Mouse (Mus musculus): ENCODE results near the gene Brd3. TPM values are rescaled to one million over a fixed set of nuclear protein-coding genes. Genes with fewer than 3 reads are reported as not detected.
A peak's percentile ranks its signal among the peaks of the same experiment; 100 is the strongest.

The Brd3 gene
- polyA plus RNA-seq, 1 experiment from 2014 or later = 98.6 TPM

- no peaks in the 10 kb centered on the region for H3K36me3 ChIP-seq
- peak overlapping the region; percentile 63 for H3K9ac ChIP-seq (replicated peaks)
- WGBS = 27% methylated on average over 11 of the region's 11 CpGs
- peak overlapping the region; percentile 95 for H3K27ac ChIP-seq (replicated peaks)
- ATAC-seq (ENCODE audit: low FRiP score) = no peak
- H3K27me3 ChIP-seq (replicated peaks) = no peaks in the 10 kb centered on the region
- H3K4me1 ChIP-seq = peaks cover 42% of the 10 kb centered on the region
- H3K9me3 ChIP-seq (replicated peaks) = no peaks in the 10 kb centered on the region
- H3K4me2 ChIP-seq = peak overlapping the region; percentile 95
- peak overlapping the region; percentile 99 for H3K4me3 ChIP-seq (replicated peaks)
These were observed 30.9 kb downstream of the Brd3 start for GRCm38 (mm10) chr2:27476303-27477192.

DNA sequence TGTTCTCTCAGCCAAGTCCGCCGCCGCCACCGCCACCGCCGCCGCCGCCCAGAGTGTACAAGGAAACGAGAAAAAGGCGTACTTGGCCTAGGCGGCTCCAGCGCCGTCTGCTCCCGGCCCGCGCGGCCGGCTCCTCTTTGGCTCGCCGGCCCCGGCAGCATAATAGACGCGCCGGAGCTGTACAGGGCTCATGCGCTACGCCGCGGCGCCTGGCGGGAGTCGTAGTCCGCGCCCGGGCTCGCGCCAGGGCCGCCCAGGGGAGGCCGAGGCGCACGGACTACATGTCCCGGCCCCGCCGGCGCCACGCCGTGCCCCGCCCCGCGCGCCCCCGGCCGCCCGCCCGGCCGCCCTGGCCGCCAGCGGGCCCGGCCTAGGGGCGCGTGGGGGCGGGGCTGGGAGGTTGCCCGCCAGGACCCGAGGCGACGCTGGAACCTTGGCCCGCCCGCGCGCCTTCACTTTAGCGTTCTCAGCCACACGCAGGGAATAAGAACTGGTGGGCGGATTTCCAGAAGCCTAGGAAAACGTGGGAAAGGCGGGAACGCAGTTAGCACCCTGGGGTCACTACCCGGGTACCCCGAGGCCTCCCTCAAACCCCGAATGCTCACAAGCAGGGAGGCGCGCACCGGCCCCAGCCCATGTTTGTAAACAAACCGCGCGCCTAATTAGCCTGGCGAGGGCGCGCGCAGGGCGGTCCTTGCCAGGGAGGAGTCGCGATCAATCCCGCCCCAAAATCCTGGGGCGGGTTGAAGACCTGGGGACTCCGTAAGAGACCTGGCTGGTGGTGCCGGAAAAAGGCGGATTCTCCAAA, 31.8 kb downstream of the Brd3 start:
- Histone ChIP-seq H3K4me1 (peaks cover 50% of the 10 kb centered on the region), H3K36me3 (no peaks in the 10 kb centered on the region), H3K4me2 (peak overlapping the region; percentile 95), H3K27ac (replicated peaks) (peak overlapping the region; percentile 95), H3K27me3 (replicated peaks) (no peaks in the 10 kb centered on the region), H3K9me3 (replicated peaks) (no peaks in the 10 kb centered on the region), H3K9ac (replicated peaks) (peak overlapping the region; percentile 96), H3K4me3 (replicated peaks) (peak overlapping the region; percentile 99)
- under 1% methylated on average over 61 of the region's 96 CpGs for WGBS
- peak; percentile 99 for ATAC-seq (ENCODE audit: low FRiP score)

DNA sequence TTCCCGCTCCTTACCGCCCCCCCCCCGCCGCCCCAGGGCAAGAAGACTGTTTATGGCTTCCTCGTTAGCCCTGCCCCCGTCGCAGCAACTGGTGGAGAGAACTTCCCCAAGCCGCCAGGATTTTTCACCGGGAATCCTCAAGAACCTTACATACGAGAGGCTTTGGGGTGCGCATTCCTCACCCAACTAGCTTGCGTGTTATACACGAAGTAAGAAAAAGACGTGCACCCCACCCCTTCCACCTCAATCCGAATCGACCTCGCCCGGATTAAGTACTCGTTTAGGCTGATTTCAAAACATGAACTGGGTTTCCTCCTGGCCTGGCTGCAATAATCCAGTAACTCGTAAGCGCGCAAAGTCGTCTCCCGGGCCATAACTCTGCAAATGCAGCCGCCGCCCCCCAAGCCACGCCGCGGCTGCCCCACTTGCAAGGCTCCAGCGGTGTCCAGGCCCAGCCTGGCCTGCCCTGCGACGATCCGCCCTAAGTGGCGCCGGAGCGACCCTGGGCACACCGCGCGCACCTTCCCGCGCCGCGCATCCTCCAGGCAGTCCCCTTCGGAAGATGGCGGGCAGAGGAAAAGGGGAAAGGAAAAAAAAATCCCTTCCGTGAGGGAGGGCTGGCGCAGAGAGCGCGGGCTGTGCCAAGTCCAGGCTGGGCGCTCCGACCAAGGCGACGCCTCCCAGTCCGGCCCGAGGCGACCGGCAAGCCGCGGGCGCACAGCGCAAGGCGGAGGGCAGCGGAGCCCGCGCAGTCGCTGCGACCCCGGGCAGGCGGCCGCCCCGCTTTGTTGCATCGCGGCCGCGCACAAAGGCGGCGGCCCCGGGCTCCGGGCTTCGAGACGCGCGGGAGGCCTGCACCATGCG, 32.6 kb downstream of the Brd3 start:
- Histone ChIP-seq H3K36me3 (no peaks in the 10 kb centered on the region), H3K4me3 (replicated peaks) (peak overlapping the region; percentile 99), H3K4me2 (peak overlapping the region; percentile 95), H3K27me3 (replicated peaks) (no peaks in the 10 kb centered on the region), H3K27ac (replicated peaks) (peak overlapping the region; percentile 95), H3K9ac (replicated peaks) (peak overlapping the region; percentile 96), H3K4me1 (peaks cover 58% of the 10 kb centered on the region), H3K9me3 (replicated peaks) (no peaks in the 10 kb centered on the region)
- under 1% methylated on average over 82 of the region's 84 CpGs for WGBS
- peak; percentile 51 for ATAC-seq (ENCODE audit: low FRiP score)

DNA sequence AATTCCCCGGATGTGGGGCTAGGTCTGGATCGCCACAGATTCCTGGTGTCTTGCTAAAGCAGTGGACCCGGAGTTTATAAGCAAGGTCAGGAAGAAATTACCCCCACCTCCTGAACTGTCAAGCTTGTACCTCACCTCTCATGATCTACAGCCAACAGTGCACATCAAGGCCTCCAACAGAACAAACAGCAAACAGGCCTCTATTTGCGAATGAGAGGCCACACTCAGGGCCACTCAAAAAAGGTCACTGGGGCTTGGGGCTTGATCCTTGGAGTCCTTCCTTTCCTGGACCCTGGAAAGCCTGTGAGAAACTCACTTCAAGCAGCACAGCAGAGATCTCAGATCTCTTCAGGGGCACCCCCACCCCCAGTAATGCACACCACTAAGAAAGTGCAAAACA, 33.6 kb downstream of the Brd3 start:
- peak overlapping the region; percentile 99 for H3K4me3 ChIP-seq (replicated peaks)
- WGBS = 15% methylated on average over 4 of the region's 4 CpGs
- no peak overlapping the region for H3K27ac ChIP-seq (replicated peaks)
- H3K9ac ChIP-seq (replicated peaks) = peak overlapping the region; percentile 96
- H3K27me3 ChIP-seq (replicated peaks) = no peaks in the 10 kb centered on the region
- H3K36me3 ChIP-seq = no peaks in the 10 kb centered on the region
- H3K4me1 ChIP-seq = peaks cover 67% of the 10 kb centered on the region
- peak overlapping the region; percentile 95 for H3K4me2 ChIP-seq
- no peak for ATAC-seq (ENCODE audit: low FRiP score)
- no peaks in the 10 kb centered on the region for H3K9me3 ChIP-seq (replicated peaks)

GRCm38 (mm10) chr2:27473061-27473765, 34.2 kb downstream of the Brd3 start:
- Histone ChIP-seq H3K9me3 (replicated peaks) (no peaks in the 10 kb centered on the region), H3K27ac (replicated peaks) (no peak overlapping the region), H3K27me3 (replicated peaks) (no peaks in the 10 kb centered on the region), H3K36me3 (no peaks in the 10 kb centered on the region), H3K4me3 (replicated peaks) (peak overlapping the region; percentile 99), H3K4me1 (peaks cover 73% of the 10 kb centered on the region), H3K4me2 (peak overlapping the region; percentile 95), H3K9ac (replicated peaks) (peak overlapping the region; percentile 96)
- no peak for ATAC-seq (ENCODE audit: low FRiP score)
- 71% methylated on average over 7 of the region's 7 CpGs for WGBS

DNA sequence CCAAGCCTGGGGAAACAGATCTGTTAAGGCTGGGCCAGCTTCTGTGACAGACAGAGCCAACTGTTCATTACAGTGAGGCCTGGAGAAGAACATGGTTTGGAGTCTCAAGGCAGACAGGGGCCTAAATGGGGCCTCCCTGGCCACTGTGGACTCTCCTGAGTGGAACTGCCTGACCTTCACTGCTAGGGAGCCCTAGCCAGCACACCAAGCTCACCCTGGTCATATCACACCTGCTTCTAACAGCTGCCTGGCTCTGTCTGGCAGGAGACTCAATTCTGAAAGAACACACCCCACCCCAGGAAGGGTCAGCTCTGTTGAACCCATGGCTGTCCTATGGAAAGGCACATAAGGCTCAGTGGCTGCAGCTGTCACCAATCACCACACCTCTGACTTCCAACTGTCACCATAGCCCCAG, 36.3 kb downstream of the Brd3 start:
- Histone ChIP-seq H3K9ac (replicated peaks) (no peak overlapping the region), H3K27me3 (replicated peaks) (no peaks in the 10 kb centered on the region), H3K4me1 (peaks cover 80% of the 10 kb centered on the region), H3K4me2 (no peak overlapping the region), H3K36me3 (no peaks in the 10 kb centered on the region), H3K27ac (replicated peaks) (no peak overlapping the region), H3K4me3 (replicated peaks) (no peak overlapping the region), H3K9me3 (replicated peaks) (no peaks in the 10 kb centered on the region)
- no peak for ATAC-seq (ENCODE audit: low FRiP score)

DNA sequence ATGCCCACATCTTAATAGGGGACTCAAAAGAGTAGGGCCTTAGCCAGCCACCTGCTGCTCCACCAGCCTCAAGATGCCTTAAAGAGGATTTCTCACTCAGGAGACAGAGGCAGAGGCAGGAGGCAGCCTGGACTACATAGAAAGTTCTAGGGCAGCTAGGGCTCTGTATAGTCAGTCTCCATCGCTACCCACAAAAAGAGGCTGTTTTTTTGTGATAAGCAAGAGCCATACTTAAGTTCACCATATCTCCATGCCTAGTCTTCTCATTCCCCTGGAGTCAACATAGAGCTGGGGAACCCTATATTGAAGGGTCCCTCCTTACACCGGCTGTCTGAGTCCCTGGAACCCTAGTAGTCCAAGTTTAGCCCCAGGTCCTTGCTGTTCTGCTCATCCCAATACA, 36.9 kb downstream of the Brd3 start:
- 91% methylated on average over 2 of the region's 2 CpGs for WGBS
- ATAC-seq (ENCODE audit: low FRiP score) = no peak
- H3K9ac ChIP-seq (replicated peaks) = no peak overlapping the region
- no peaks in the 10 kb centered on the region for H3K9me3 ChIP-seq (replicated peaks)
- H3K27ac ChIP-seq (replicated peaks) = no peak overlapping the region
- H3K27me3 ChIP-seq (replicated peaks) = no peaks in the 10 kb centered on the region
- peaks cover 78% of the 10 kb centered on the region for H3K4me1 ChIP-seq
- no peak overlapping the region for H3K4me3 ChIP-seq (replicated peaks)
- H3K4me2 ChIP-seq = no peak overlapping the region
- no peaks in the 10 kb centered on the region for H3K36me3 ChIP-seq

GRCm38 (mm10) chr2:27469991-27470355, 37.5 kb downstream of the Brd3 start:
- peaks cover 78% of the 10 kb centered on the region for H3K4me1 ChIP-seq
- H3K4me2 ChIP-seq = no peak overlapping the region
- no peak overlapping the region for H3K27ac ChIP-seq (replicated peaks)
- no peaks in the 10 kb centered on the region for H3K9me3 ChIP-seq (replicated peaks)
- ATAC-seq (ENCODE audit: low FRiP score) = no peak
- H3K36me3 ChIP-seq = no peaks in the 10 kb centered on the region
- no peaks in the 10 kb centered on the region for H3K27me3 ChIP-seq (replicated peaks)
- WGBS = 69% methylated on average over 3 of the region's 3 CpGs
- no peak overlapping the region for H3K9ac ChIP-seq (replicated peaks)
- no peak overlapping the region for H3K4me3 ChIP-seq (replicated peaks)

GRCm38 (mm10) chr2:27469292-27469990, 38.0 kb downstream of the Brd3 start:
- Histone ChIP-seq H3K9ac (replicated peaks) (no peak overlapping the region), H3K4me3 (replicated peaks) (no peak overlapping the region), H3K9me3 (replicated peaks) (no peaks in the 10 kb centered on the region), H3K4me2 (no peak overlapping the region), H3K36me3 (no peaks in the 10 kb centered on the region), H3K27ac (replicated peaks) (no peak overlapping the region), H3K4me1 (peaks cover 75% of the 10 kb centered on the region), H3K27me3 (replicated peaks) (no peaks in the 10 kb centered on the region)
- 83% methylated on average over 4 of the region's 4 CpGs for WGBS
- no peak for ATAC-seq (ENCODE audit: low FRiP score)

- WGBS = 92% methylated on average over 4 of the region's 4 CpGs
- no peak overlapping the region for H3K27ac ChIP-seq (replicated peaks)
- no peak overlapping the region for H3K4me2 ChIP-seq
- H3K4me1 ChIP-seq = peaks cover 11% of the 10 kb centered on the region
- no peak overlapping the region for H3K4me3 ChIP-seq (replicated peaks)
- H3K36me3 ChIP-seq = peaks cover 60% of the 10 kb centered on the region
- H3K27me3 ChIP-seq (replicated peaks) = no peaks in the 10 kb centered on the region
- no peak overlapping the region for H3K9ac ChIP-seq (replicated peaks)
- no peaks in the 10 kb centered on the region for H3K9me3 ChIP-seq (replicated peaks)
- ATAC-seq (ENCODE audit: low FRiP score) = no peak
These were observed 44.6 kb downstream of the Brd3 start for GRCm38 (mm10) chr2:27462901-27463300.

Data from neural tube, embryonic 15.5 days (tissue).